Mouse (Mus musculus) liver, embryonic 11.5 days (tissue): ENCODE data around the gene Wars2. TPM values are rescaled to one million over a fixed set of nuclear protein-coding genes. Genes with fewer than 3 reads are reported as not detected.
A peak's percentile ranks its signal among the peaks of the same experiment; 100 is the strongest.

ENCODE experiments used
- ATAC-seq: fragments of 200-750 bp; cut with Nextera tagmentation; replicated peaks from 2 replicates; pipeline ENCODE4 v1.8.0; 2017; ENCODE audit warnings: moderate number of reproducible peaks, mild to moderate bottlenecking, moderate TSS enrichment, moderate library complexity; ENCODE audit not compliant: low FRiP score
- DNase-seq: peaks from one replicate; pipeline ENCODE4 v3.0.0-alpha.2; 2017; ENCODE audit warnings: low spot score
- H3K27ac ChIP-seq: fragments of 300-500 bp; sonication (generic); 2 replicates; pipeline ENCODE4 v1.5.1; 2014; ENCODE audit warnings: mild to moderate bottlenecking, low read depth, low read length, control low read depth
- H3K27me3 ChIP-seq: fragments of 300-500 bp; sonication (generic); replicated peaks from 2 replicates; pipeline ENCODE4 v1.6.1; 2014; ENCODE audit warnings: low read length, mixed read lengths; ENCODE audit not compliant: control insufficient read depth, insufficient read depth
- H3K36me3 ChIP-seq: fragments of 300-500 bp; sonication (generic); 2 replicates; pipeline ENCODE4 v1.6.1; 2014; ENCODE audit warnings: mild to moderate bottlenecking, low read length, moderate library complexity, mixed read lengths; ENCODE audit not compliant: control insufficient read depth, insufficient read depth
- H3K4me1 ChIP-seq: fragments of 300-500 bp; sonication (generic); replicated peaks from 2 replicates; pipeline ENCODE4 v1.6.1; 2014; ENCODE audit warnings: low read length, mixed read lengths; ENCODE audit not compliant: control insufficient read depth, insufficient read depth
- H3K4me2 ChIP-seq: fragments of 300-500 bp; sonication (generic); 2 replicates; pipeline ENCODE4 v1.6.1; 2014; ENCODE audit warnings: mild to moderate bottlenecking, control low read depth, moderate library complexity
- H3K4me3 ChIP-seq: fragments of 300-500 bp; sonication (generic); 2 replicates; pipeline ENCODE4 v1.5.1; 2014; ENCODE audit warnings: low read depth, low read length, control low read depth
- H3K9ac ChIP-seq: fragments of 300-500 bp; sonication (generic); 2 replicates; pipeline ENCODE4 v1.6.1; 2014; ENCODE audit warnings: low read depth, low read length, control low read depth
- H3K9me3 ChIP-seq: fragments of 300-500 bp; sonication (generic); 2 replicates; pipeline ENCODE4 v1.6.1; 2016; ENCODE audit warnings: low read length, inconsistent platforms, mixed read lengths; ENCODE audit not compliant: control insufficient read depth
- WGBS: fragments of 180-500 bp; shearing (Covaris S2); extraction: QIAGEN DNeasy Blood & Tissue Kit; methylation state at CpG from one replicate; pipeline ENCODE4 v1.1.7; 2014; 5-methylcytosine and 5-hydroxymethylcytosine counted together
- polyA plus RNA-seq: library from polyadenylated mRNA; unstranded; fragments of >200 nt; fragmentation: Nextera tagmentation; extraction: Ambion mirVana; gene quantifications from 2 replicates; pipeline ENCODE4 v1.2.1, GENCODE M21; 2014

The Wars2 gene
- polyA plus RNA-seq, 1 experiment from 2014 or later = 6.9 TPM

DNA sequence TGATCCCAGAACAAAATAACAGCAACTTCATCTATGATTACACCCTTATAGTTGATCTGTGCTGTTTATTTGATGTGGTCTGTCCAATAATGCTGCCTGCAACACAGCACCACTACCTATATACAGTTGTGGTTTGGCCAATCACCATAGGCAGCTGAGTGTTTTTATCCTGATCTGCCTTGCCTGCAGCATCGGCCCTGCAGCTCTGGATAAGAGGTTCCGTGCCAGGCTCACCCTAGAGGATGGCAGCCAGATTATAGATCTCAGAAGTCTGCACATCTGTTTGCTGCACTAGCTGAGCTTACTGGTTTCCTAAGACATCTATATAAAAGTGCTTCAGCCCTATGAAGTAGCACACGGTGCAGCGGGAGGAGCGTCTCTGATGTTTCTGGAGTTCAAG, 32.3 kb downstream of the Wars2 start:
- Histone ChIP-seq H3K9me3 (no peaks in the 10 kb centered on the region), H3K4me2 (no peak overlapping the region), H3K9ac (no peak overlapping the region), H3K4me3 (no peak overlapping the region), H3K36me3 (no peaks in the 10 kb centered on the region), H3K27me3 (no peaks in the 10 kb centered on the region), H3K4me1 (peaks cover 8% of the 10 kb centered on the region; the same call in 1 of the 2 replicates), H3K27ac (no peak overlapping the region)
- ATAC-seq = peak; percentile 96
- no peak for DNase-seq
- 72% methylated on average over 5 of the region's 5 CpGs for WGBS

DNA sequence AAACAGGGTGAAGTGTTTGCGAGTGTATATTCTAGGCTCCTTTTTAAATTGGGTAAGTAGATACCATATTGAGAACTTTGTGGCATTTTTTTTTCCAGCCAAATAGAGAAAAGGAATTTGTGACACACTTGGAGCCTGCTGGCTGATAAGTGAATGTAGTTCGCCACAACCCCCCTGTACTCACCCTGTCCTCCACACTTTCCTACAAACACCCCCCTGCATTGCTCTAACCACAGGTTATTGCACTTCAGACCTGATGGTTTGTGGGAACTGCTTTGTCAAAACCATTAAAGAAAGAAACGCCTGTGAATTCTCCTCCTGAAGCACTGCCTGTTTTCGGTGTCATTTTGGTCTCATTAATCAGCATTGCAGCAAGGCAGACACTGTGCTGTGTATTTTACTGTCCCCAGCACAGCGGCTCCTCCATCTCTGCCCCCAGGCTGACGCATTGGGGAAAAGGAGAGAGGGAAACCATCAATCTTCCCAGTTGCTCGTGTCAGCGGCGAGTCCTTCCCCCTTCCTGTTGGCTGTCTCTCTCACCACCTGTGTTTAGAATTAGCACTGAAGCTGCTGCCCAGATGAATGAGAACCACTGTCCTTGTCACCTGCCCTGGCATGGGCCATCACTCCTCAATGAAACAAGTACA, 33.9 kb downstream of the Wars2 start:
- H3K4me1 ChIP-seq = peaks cover 8% of the 10 kb centered on the region; the same call in 1 of the 2 replicates
- no peaks in the 10 kb centered on the region for H3K9me3 ChIP-seq
- H3K36me3 ChIP-seq = no peaks in the 10 kb centered on the region
- ATAC-seq (no peak), DNase-seq (no peak)
- no peak overlapping the region for H3K27ac ChIP-seq
- H3K4me3 ChIP-seq = no peak overlapping the region
- no peaks in the 10 kb centered on the region for H3K27me3 ChIP-seq
- 40% methylated on average over 9 of the region's 9 CpGs for WGBS
- no peak overlapping the region for H3K9ac ChIP-seq
- H3K4me2 ChIP-seq = no peak overlapping the region; the same call in 1 of the 2 replicates

DNA sequence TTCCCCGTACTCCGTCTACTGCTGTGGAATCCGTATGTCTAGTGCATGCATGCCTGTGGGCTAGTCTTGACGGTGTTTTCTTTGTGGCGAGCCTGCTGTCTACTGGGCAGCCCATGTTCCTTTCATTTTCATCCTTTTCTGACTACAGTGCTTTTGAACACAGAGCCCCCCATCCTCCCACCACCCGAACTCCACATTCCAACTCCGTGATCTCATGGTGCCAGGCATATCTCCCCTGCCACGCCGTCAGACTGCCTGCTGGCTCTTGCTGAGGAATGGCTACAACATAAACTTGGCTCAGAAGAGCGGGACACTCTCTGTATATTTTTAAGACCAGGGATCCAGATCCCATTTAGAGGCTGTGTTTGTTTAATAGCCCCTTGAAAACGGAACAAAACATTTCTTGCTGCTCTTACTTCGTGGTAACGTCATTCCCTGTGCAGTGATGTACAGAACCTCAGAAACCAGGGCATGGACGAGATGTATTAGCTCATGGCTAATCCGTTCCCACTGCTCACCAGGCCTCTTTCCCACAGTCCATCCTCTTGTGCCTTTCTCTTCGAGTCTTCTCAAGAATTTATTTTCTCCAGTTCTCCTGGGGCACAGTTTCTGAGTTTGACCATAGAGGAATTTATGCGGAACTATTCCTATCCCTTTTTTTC, 42.6 kb downstream of the Wars2 start:
- Histone ChIP-seq H3K27ac (no peak overlapping the region), H3K4me3 (no peak overlapping the region), H3K4me2 (no peak overlapping the region), H3K9ac (no peak overlapping the region), H3K27me3 (no peaks in the 10 kb centered on the region), H3K4me1 (no peaks in the 10 kb centered on the region), H3K36me3 (no peaks in the 10 kb centered on the region), H3K9me3 (no peaks in the 10 kb centered on the region)
- ATAC-seq (no peak), DNase-seq (no peak)
- 78% methylated on average over 17 of the region's 17 CpGs for WGBS

DNA sequence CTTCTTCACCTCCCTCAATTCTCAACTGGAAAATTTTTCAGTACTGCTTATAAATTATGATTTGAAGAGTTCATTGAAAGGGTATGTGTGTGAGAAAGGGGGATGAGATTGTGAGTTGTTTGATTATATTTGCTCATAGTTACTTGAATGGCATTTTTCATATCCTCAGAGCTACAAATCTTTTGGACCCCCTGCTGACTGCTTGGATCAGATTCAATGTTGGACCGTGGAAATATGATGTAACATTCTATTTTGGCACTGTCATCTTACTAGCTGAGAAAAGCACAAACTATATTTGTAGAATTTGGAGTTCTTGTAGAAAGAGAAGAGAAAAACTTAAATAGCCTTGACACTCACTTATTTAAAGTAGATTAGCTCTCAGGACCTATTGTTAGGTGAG, 43.5 kb downstream of the Wars2 start:
- DNase-seq = no peak
- H3K36me3 ChIP-seq = no peaks in the 10 kb centered on the region
- no peaks in the 10 kb centered on the region for H3K27me3 ChIP-seq
- ATAC-seq = no peak
- no peaks in the 10 kb centered on the region for H3K9me3 ChIP-seq
- H3K4me2 ChIP-seq = no peak overlapping the region
- H3K9ac ChIP-seq = no peak overlapping the region
- no peak overlapping the region for H3K4me3 ChIP-seq
- H3K4me1 ChIP-seq = no peaks in the 10 kb centered on the region
- 76% methylated on average over 1 of the region's 1 CpGs for WGBS
- H3K27ac ChIP-seq = no peak overlapping the region

DNA sequence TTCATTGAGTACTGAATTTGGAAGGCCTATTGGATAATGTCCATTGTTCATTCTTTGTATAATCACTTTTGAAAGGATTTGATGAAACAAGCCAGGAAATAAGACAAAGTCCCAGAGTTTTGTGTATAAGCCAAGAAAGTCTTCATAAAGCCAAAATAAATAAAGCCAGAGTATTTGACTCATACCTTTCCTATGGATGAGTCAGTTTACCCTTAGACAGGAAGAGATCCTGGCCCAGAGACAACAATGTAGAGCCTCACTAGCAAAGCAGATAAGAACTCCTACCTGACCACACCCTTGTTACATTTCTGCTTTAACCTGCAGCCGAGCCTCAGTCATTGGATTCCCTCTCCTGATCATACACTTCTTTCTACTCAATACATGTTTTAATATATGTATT, 47.2 kb downstream of the Wars2 start:
- no peaks in the 10 kb centered on the region for H3K36me3 ChIP-seq
- no peaks in the 10 kb centered on the region for H3K9me3 ChIP-seq
- no peak overlapping the region for H3K4me3 ChIP-seq
- no peak overlapping the region for H3K27ac ChIP-seq
- DNase-seq (no peak), ATAC-seq (no peak)
- 78% methylated on average over 1 of the region's 1 CpGs for WGBS
- H3K27me3 ChIP-seq = no peaks in the 10 kb centered on the region
- no peaks in the 10 kb centered on the region for H3K4me1 ChIP-seq
- no peak overlapping the region for H3K4me2 ChIP-seq
- no peak overlapping the region for H3K9ac ChIP-seq

DNA sequence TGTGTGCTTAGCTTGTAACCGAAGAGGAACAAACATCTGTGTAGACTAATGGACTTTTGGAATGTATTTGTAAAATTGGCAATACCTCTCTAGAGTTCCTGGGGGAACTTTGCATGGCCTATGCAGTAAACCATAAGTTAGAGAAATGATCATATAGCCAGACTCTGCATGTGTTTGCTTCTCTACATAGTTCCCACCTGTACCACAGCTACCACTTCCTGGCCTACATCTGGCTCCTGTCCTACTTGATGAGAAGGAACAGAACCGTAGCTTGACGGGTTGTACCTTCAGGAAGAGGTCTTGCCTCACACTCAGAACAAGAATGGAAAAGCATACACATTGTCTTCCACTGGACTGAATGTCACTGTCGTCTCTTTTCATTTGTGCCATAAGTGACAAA, 52.7 kb downstream of the Wars2 start:
- no peak overlapping the region for H3K4me3 ChIP-seq
- H3K9ac ChIP-seq = no peak overlapping the region
- H3K27ac ChIP-seq = no peak overlapping the region
- H3K27me3 ChIP-seq = no peaks in the 10 kb centered on the region
- no peak overlapping the region for H3K4me2 ChIP-seq
- WGBS = 75% methylated on average over 4 of the region's 4 CpGs
- DNase-seq (no peak), ATAC-seq (no peak)
- H3K4me1 ChIP-seq = no peaks in the 10 kb centered on the region
- no peaks in the 10 kb centered on the region for H3K36me3 ChIP-seq
- no peaks in the 10 kb centered on the region for H3K9me3 ChIP-seq

DNA sequence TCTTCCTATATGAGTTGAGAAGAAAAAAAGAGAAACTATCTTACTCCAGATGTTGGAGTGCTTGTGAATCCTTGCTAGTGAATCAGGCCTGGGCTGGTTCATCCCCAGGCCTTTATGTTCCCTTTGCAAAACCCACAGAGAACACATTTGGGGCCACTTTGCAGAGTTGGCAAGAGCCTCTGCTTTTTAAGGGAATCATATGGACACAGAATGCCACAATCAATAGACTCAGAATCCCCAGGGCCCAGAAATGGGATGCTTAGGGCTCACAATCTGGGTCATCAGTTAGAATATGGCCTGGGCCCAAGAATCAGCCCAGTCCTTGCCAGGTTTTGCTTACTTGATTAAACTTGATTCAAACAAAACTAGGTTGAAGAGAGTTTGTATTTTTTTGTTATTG, 62.5 kb downstream of the Wars2 start:
- Histone ChIP-seq H3K4me3 (no peak overlapping the region), H3K4me1 (no peaks in the 10 kb centered on the region), H3K27ac (no peak overlapping the region), H3K27me3 (no peaks in the 10 kb centered on the region), H3K36me3 (peaks cover 3% of the 10 kb centered on the region; the same call in 1 of the 2 replicates), H3K4me2 (no peak overlapping the region), H3K9ac (no peak overlapping the region), H3K9me3 (no peaks in the 10 kb centered on the region)
- no peak for DNase-seq
- ATAC-seq = no peak

DNA sequence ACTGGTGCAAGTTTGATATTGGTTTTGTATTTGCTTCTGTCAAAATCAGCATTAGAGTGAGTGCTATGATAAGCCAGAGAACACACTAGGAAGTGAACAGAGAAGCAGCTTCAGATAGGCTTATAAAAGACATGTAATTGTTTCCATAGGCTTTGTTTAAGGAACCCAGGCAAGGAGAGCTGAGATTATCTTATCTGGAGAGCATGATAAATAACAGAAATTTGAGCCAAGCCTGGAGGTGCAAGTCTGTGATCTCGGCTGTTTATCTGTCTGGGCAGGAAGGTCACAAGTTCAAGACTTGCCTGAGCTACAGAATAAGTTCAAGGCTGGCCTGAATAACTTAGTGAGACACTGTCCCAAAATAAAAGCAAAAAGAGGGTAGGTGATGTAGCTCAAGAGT, 67.5 kb downstream of the Wars2 start:
- ATAC-seq (no peak), DNase-seq (no peak)
- Histone ChIP-seq H3K36me3 (no peaks in the 10 kb centered on the region), H3K4me1 (0 out of 2 replicates have a peak, but pooled peaks cover 3% of the 10 kb centered on the region), H3K27me3 (no peaks in the 10 kb centered on the region), H3K4me3 (no peak overlapping the region), H3K27ac (no peak overlapping the region), H3K4me2 (no peak overlapping the region), H3K9ac (no peak overlapping the region), H3K9me3 (no peaks in the 10 kb centered on the region)
- 28% methylated on average over 1 of the region's 1 CpGs for WGBS

DNA sequence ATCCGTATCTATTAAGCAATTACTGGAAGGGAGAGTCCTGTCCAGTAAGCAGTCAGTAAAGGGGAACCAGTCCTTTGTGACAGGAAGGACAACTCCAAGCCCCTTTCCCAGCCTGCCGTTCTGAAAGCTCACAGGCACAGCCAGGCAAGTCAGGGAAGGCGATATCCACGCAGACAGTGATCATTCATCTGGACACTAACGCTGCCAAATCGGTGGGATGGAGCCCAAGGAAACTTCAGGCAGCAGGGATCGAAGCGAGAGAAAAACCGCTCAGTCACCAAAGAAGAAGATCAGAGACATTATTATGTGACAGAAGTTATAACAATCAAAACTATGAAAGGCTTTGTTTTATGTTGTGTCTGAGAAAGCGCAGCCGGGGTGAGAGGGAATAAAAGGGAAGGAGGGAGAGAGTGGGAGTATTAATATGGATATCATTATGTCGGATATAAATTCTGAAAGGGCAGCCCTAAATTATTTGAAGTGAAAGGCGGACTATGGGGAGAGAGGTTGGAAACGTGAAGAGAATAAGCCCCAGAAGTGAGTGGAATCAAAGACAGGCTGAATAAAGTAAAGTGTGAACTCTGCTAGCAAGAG, 70.3 kb downstream of the Wars2 start:
- Histone ChIP-seq H3K27ac (no peak overlapping the region), H3K9ac (no peak overlapping the region), H3K4me2 (no peak overlapping the region), H3K27me3 (no peaks in the 10 kb centered on the region), H3K4me3 (no peak overlapping the region), H3K36me3 (no peaks in the 10 kb centered on the region), H3K4me1 (0 out of 2 replicates have a peak, but pooled peaks cover 3% of the 10 kb centered on the region), H3K9me3 (no peaks in the 10 kb centered on the region)
- DNase-seq (no peak), ATAC-seq (no peak)
- 58% methylated on average over 14 of the region's 14 CpGs for WGBS
